Mouse (Mus musculus) right cerebral cortex, postnatal 36 days (tissue): ENCODE measurements at regions not wholly inside any gene's neighbourhood (a gene's known extent, or its start where the extent isn't known, plus 50 kb on each side); places are given as distances from the start of the nearest gene placed in this dataset.

ENCODE experiments used
- DNase-seq, 2 experiments: peaks; one replicate each; pipeline ENCODE4 v3.0.0; 2022; ENCODE audit warnings: low spot score in 2 of 2, mixed read lengths in 1 of 2

GRCm38 (mm10) chr9:84285604-84286003, 360.7 kb downstream of the Bckdhb start:
- DNase-seq, result no peak

DNA sequence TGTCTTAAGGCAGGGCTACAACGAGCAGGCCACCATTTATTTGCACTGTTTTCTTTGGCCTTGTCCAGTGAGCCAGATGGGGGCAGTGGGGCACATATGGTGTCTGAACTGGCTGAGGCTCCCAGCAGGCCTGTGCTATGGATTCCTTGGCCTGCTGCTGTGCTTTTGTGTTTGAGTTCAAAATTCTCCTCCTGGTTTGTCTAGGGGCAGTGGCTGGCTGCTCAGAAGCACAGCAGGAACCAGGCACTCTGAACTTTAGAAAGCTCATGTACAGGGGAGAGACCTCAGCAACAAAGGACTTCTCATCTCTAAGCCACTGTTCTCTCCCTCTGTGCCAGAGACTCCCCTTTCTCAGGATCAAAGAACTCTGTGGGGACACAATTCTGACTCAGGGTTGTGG, 370.9 kb downstream of the Bckdhb start:
- DNase-seq, result no peak

DNA sequence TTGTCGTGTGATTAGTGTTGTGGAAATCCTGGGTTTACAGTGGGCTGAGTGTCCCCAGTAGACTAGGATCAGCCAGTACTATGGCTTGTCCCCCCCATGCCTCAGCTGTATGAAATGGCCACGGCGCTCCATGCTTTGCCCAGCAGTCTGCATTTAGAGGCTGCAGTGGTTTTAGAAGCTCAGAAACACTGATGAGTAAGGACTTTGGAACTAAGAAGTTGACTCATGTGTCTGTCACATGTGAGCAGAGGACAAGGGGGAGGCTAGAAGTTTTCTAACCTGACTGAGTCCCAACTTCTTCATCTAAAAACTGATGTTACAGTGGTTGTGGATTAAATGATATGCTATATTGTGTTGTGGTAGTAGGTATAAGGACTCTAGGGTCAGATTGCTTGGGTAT, 371.5 kb downstream of the Bckdhb start:
- no peak for DNase-seq

- DNase-seq, result no peak
These were observed 379.5 kb downstream of the Bckdhb start for GRCm38 (mm10) chr9:84304398-84304797.

DNA sequence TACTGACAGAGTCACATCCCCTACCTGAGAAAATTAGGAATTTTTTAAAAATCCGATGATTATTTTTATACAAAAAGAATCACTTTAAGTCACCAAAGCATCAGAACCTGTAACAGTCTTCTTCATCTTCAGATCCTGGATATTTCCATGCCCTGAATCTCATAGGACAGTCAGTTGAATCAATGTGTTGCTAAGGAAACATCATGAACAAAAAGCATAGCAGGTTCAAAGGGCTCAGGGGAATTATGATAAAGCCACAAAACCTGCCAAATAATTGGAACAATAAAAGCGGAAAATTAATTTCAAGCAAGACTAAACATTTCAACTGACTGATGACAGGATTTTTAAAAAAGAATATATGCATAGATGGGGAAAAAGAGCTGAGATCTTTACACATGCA, 393.9 kb downstream of the Bckdhb start:
- DNase-seq, result no peak

- no peak for DNase-seq
These were observed 394.4 kb downstream of the Bckdhb start for GRCm38 (mm10) chr9:84319338-84319737.

- no peak for DNase-seq
These were observed 398.2 kb downstream of the Bckdhb start for GRCm38 (mm10) chr9:84323145-84323544.

- no peak for DNase-seq
These were observed 406.2 kb downstream of the Bckdhb start for GRCm38 (mm10) chr9:84331083-84331602.

- peak; percentile 81 to 84 for DNase-seq
These were observed 418.6 kb downstream of the Bckdhb start for GRCm38 (mm10) chr9:84343435-84344095.

DNA sequence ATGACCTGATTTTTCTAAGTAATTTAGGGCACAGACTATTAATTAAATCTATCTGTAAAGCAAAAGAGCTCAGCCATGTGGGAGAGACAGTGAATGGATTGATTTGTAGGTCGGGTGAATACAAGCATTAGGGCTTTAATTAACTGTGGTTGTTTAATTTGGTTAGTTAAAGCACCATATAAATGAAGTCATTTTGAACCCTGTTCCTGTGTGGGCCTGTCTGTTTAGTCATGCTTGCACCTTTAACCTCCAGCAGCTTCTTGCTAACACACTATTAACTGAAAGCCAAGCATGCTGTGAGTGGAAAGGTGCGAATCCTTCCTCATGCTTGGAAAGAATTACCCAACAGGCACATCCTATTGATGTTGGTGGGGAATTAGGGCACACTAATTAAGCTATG, 425.3 kb downstream of the Bckdhb start:
- DNase-seq, result no peak

- no peak for DNase-seq
These were observed 429.5 kb downstream of the Bckdhb start for GRCm38 (mm10) chr9:84354409-84354808.

DNA sequence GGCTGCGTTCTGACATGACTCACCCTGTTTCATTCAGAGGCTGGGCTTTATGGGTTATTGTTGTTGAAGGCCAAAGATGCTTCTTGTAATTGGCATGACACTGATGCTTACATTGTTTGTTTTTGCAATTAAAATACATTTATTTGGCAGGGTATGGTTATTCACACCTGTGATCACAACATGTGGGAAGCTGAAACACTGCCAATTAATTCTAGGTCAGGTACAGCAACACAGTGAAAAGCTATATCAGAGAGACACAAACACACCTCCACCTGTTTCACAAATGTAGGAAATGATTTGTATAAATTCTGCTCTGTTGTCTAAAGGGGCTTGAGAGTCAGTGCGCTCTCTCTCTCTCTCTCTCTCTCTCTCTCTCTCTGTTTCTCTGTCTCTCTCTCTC, 431.2 kb downstream of the Bckdhb start:
- no peak for DNase-seq

- no peak for DNase-seq
These were observed 434.9 kb downstream of the Bckdhb start for GRCm38 (mm10) chr9:84359879-84360278.

- no peak for DNase-seq
These were observed 435.5 kb downstream of the Bckdhb start for GRCm38 (mm10) chr9:84360484-84360883.

- DNase-seq, result no peak
These were observed 438.5 kb downstream of the Bckdhb start for GRCm38 (mm10) chr9:84363478-84363877.

GRCm38 (mm10) chr9:84369200-84369599, 444.3 kb downstream of the Bckdhb start:
- no peak for DNase-seq

DNA sequence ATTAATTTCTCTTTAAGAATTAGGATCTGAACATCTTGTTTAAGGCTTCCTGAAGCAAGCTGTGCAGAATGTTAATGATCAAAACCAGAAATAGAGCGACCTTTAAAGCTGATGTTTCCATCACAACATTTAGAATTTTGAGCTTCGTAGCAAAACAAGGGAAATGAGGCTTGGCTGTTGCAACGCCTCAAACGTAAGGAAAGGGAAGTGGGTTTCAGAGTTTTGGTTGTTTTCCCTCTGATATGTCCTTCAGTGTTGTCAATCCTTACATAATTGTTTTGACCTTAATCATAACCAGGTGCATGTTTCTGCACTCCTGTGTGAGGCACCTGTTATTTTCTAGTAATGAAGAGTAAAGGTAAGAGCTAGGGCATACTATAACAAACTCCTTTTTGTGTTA, 445.3 kb downstream of the Bckdhb start:
- DNase-seq, result no peak

GRCm38 (mm10) chr9:84375746-84376145, 450.8 kb downstream of the Bckdhb start:
- DNase-seq, result no peak

- no peak for DNase-seq
These were observed 451.7 kb downstream of the Bckdhb start for GRCm38 (mm10) chr9:84376621-84377020.

GRCm38 (mm10) chr9:84381942-84382341, 457.0 kb downstream of the Bckdhb start:
- DNase-seq, result no peak

GRCm38 (mm10) chr9:84389831-84390230, 464.9 kb downstream of the Bckdhb start:
- DNase-seq, result no peak

DNA sequence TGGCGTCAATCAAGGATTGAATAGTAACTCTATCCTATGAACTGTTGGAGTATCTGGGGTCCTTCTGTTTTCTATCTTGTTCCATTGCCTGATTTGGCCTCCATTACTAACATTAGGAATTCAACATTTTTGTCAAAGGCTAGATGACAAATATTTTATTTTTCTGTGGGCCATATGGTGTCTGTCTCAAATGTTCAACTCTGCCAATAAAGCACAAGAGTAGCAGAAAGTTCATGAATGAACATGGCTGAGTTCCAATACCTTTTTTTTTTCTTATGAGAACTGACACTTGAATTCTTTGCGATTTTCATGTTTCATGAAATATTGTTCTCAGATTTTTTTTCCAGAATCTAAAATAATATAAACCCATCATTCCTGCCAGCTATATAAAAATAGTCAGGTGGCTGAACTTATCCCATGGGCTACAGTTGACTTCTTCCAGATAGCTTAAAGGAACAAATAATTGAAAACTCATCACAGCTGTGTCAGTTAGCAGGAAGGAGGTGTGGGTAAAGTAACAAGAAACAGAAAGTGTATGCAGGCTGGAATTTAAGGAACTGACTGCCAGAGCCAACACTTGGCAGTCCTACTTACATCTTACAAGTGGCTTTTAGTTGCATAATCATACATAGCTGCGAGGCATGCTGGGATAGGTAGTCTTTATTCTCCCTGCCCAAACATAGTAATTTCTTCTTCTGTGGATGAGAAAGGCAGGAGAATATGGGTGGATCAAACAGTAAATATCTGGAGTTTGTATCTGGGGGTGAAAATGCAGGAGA, 469.8 kb downstream of the Bckdhb start:
- no peak for DNase-seq

DNA sequence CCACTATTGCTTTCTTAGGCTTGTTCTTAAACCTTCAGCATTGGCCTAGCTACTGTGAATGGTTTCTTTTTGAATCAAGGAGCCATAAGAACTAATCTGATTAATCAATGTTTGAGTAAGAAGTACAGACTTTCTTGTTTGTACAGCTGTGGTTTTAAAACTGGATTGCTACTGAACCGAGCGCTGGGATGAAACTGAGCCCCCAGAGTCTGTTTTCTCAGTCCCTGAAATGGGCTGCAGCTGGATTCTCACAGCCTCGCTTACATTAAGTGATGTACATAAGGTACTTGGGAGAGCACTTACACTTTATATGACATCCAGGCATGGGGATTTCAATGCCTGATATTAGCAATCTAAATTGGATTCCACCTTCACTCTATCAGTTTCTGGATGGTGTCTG, 474.5 kb downstream of the Bckdhb start:
- no peak for DNase-seq
